Mouse (Mus musculus): Measurements from ENCODE around the gene Gatad2b. TPM values are rescaled to one million over a fixed set of nuclear protein-coding genes. Genes with fewer than 3 reads are reported as not detected.
A peak's percentile ranks its signal among the peaks of the same experiment; 100 is the strongest.
"Not testable (repeated sequence)": the region's sequence is repeated elsewhere in the genome, so short reads cannot be mapped to it uniquely, and the experiment has no call there.

The Gatad2b gene
- polyA plus RNA-seq, 1 experiment from 2014 or later = 8.5 TPM

- H3K36me3 ChIP-seq = no peaks in the 10 kb centered on the region
- no peaks in the 10 kb centered on the region for H3K27me3 ChIP-seq (replicated peaks)
- H3K9me3 ChIP-seq (replicated peaks) = no peaks in the 10 kb centered on the region
- H3K4me2 ChIP-seq = peak overlapping the region; percentile 33
- no peak for ATAC-seq (ENCODE audit: insufficient number of reproducible peaks, low FRiP score)
- WGBS = 68% methylated on average over 6 of the region's 6 CpGs
- peaks cover 25% of the 10 kb centered on the region for H3K4me1 ChIP-seq (replicated peaks)
- peak overlapping the region; percentile 41; the same call in 1 of the 2 replicates for H3K9ac ChIP-seq
- H3K4me3 ChIP-seq = no peak overlapping the region
- peak overlapping the region; percentile 62; the same call in 1 of the 2 replicates for H3K27ac ChIP-seq (ENCODE audit: poor library complexity, severe bottlenecking)
These were observed 29.3 kb downstream of the Gatad2b start for GRCm38 (mm10) chr3:90322289-90322688.

GRCm38 (mm10) chr3:90323119-90323518 is 30.1 kb downstream of the Gatad2b start:
- Histone ChIP-seq H3K9me3 (replicated peaks) (no peaks in the 10 kb centered on the region), H3K9ac (0 out of 2 replicates have a peak overlapping the region, but pooled peaks have one; percentile 5), H3K4me1 (replicated peaks) (peaks cover 25% of the 10 kb centered on the region), H3K27ac (ENCODE audit: poor library complexity, severe bottlenecking) (peak overlapping the region; percentile 81), H3K36me3 (no peaks in the 10 kb centered on the region), H3K4me2 (peak overlapping the region; percentile 41), H3K4me3 (no peak overlapping the region), H3K27me3 (replicated peaks) (no peaks in the 10 kb centered on the region)
- WGBS = 28% methylated on average over 5 of the region's 5 CpGs
- ATAC-seq (ENCODE audit: insufficient number of reproducible peaks, low FRiP score) = peak; percentile 84

GRCm38 (mm10) chr3:90332485-90332884 is 39.5 kb downstream of the Gatad2b start:
- no peak overlapping the region for H3K27ac ChIP-seq (ENCODE audit: poor library complexity, severe bottlenecking)
- H3K9ac ChIP-seq = no peak overlapping the region
- H3K36me3 ChIP-seq = peaks cover 5% of the 10 kb centered on the region; the same call in 1 of the 2 replicates
- H3K4me2 ChIP-seq = no peak overlapping the region
- no peak overlapping the region for H3K4me3 ChIP-seq
- 84% methylated on average over 5 of the region's 5 CpGs for WGBS
- H3K4me1 ChIP-seq (replicated peaks) = no peaks in the 10 kb centered on the region
- no peaks in the 10 kb centered on the region for H3K27me3 ChIP-seq (replicated peaks)
- no peak for ATAC-seq (ENCODE audit: insufficient number of reproducible peaks, low FRiP score)
- H3K9me3 ChIP-seq (replicated peaks) = no peaks in the 10 kb centered on the region

- Histone ChIP-seq H3K27me3 (replicated peaks) (no peaks in the 10 kb centered on the region), H3K4me2 (no peak overlapping the region), H3K4me1 (replicated peaks) (peaks cover 9% of the 10 kb centered on the region; the same call in 1 of the 2 replicates), H3K4me3 (no peak overlapping the region), H3K9ac (no peak overlapping the region), H3K9me3 (replicated peaks) (no peaks in the 10 kb centered on the region), H3K36me3 (no peaks in the 10 kb centered on the region), H3K27ac (ENCODE audit: poor library complexity, severe bottlenecking) (no peak overlapping the region)
- no peak for ATAC-seq (ENCODE audit: insufficient number of reproducible peaks, low FRiP score)
These were observed 42.5 kb downstream of the Gatad2b start for GRCm38 (mm10) chr3:90335517-90335916.

GRCm38 (mm10) chr3:90338190-90338589 is 45.2 kb downstream of the Gatad2b start:
- no peak overlapping the region for H3K4me3 ChIP-seq
- H3K27ac ChIP-seq (ENCODE audit: poor library complexity, severe bottlenecking) = no peak overlapping the region
- H3K4me2 ChIP-seq = no peak overlapping the region
- no peak overlapping the region for H3K9ac ChIP-seq
- peaks cover 9% of the 10 kb centered on the region; the same call in 1 of the 2 replicates for H3K4me1 ChIP-seq (replicated peaks)
- no peaks in the 10 kb centered on the region for H3K27me3 ChIP-seq (replicated peaks)
- no peaks in the 10 kb centered on the region for H3K9me3 ChIP-seq (replicated peaks)
- ATAC-seq (ENCODE audit: insufficient number of reproducible peaks, low FRiP score) = no peak
- H3K36me3 ChIP-seq = peaks cover 14% of the 10 kb centered on the region
- 71% methylated on average over 3 of the region's 3 CpGs for WGBS

DNA sequence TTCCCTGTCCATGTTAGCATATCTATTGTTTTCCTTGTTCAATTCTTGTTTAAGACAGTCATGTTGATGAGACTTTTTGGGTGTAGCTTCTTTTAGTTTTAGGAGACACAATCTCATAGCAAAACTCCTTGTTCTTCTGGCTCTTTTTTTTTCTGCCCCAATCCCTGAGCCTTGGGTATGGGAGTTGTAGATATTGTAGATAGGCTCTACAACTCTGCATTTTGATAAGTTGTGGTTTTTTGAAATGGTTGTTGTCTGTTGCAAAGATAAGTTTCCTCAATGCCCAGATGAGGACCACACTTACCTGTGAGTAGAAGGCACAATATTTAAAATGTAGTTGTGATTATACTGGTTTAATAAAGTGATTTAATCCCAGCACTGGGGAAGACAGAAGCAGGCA is 47.2 kb downstream of the Gatad2b start:
- H3K4me3 ChIP-seq = no peak overlapping the region
- peaks cover 20% of the 10 kb centered on the region for H3K36me3 ChIP-seq
- no peak overlapping the region for H3K4me2 ChIP-seq
- H3K9me3 ChIP-seq (replicated peaks) = no peaks in the 10 kb centered on the region
- peaks cover 9% of the 10 kb centered on the region; the same call in 1 of the 2 replicates for H3K4me1 ChIP-seq (replicated peaks)
- no peak for ATAC-seq (ENCODE audit: insufficient number of reproducible peaks, low FRiP score)
- no peaks in the 10 kb centered on the region for H3K27me3 ChIP-seq (replicated peaks)
- no peak overlapping the region for H3K9ac ChIP-seq
- H3K27ac ChIP-seq (ENCODE audit: poor library complexity, severe bottlenecking) = no peak overlapping the region

GRCm38 (mm10) chr3:90342853-90343252 is 49.9 kb downstream of the Gatad2b start:
- ATAC-seq (ENCODE audit: insufficient number of reproducible peaks, low FRiP score); H3K27ac ChIP-seq (ENCODE audit: poor library complexity, severe bottlenecking); H3K9ac ChIP-seq; H3K4me3 ChIP-seq; H3K4me1 ChIP-seq (replicated peaks); H3K9me3 ChIP-seq (replicated peaks); H3K27me3 ChIP-seq (replicated peaks); H3K4me2 ChIP-seq: not testable (repeated sequence)
- H3K36me3 ChIP-seq = peaks cover 39% of the 10 kb centered on the region
- 67% methylated on average over 2 of the region's 2 CpGs for WGBS

DNA sequence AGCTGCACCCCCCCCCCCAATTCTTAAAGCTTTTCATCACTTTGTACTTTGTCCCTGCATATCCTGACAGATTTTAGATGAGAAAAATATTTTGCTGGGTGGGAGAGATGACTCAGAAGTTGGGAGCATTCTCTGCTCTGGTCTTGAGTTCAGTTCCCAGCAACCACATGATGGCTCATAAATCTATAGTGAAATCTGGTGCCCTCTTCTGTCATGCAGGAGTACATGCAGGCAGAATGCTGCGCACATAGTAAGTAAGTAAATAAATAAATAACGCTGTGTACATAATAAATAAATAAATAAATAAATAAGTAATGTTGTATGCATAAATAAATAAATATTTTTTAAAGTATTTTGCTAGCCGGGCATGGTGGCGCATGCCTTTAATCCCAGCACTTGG is 54.9 kb downstream of the Gatad2b start:
- no peaks in the 10 kb centered on the region for H3K27me3 ChIP-seq (replicated peaks)
- no peak overlapping the region for H3K4me2 ChIP-seq
- no peak overlapping the region for H3K4me3 ChIP-seq
- ATAC-seq (ENCODE audit: insufficient number of reproducible peaks, low FRiP score) = no peak
- no peaks in the 10 kb centered on the region for H3K4me1 ChIP-seq (replicated peaks)
- no peaks in the 10 kb centered on the region for H3K9me3 ChIP-seq (replicated peaks)
- 93% methylated on average over 4 of the region's 4 CpGs for whole genome bisulfite sequencing
- peaks cover 62% of the 10 kb centered on the region for H3K36me3 ChIP-seq
- no peak overlapping the region for H3K9ac ChIP-seq
- no peak overlapping the region for H3K27ac ChIP-seq (ENCODE audit: poor library complexity, severe bottlenecking)

DNA sequence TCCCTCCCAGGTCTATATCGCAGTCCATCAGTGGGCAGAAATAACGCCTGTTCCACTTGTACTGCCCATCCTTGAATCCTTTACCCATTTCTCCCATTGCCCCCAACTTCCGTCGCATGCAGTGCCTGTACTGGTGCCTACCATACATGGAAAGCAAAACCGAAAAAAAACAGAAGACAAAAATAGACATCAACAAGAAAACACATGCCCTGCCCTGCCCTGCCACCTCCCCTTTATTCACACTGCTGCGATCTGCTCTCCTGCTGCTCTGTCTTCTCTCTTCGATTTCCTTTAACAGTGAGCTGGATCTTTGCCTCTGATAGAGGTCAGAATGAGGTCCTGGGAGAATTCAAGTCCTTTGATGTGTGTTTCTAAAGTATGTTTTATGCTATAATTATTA is 65.0 kb downstream of the Gatad2b start:
- Histone ChIP-seq H3K4me3 (no peak overlapping the region), H3K36me3 (peaks cover 79% of the 10 kb centered on the region), H3K9me3 (replicated peaks) (no peaks in the 10 kb centered on the region), H3K27ac (ENCODE audit: poor library complexity, severe bottlenecking) (no peak overlapping the region), H3K4me2 (no peak overlapping the region), H3K9ac (no peak overlapping the region), H3K27me3 (replicated peaks) (no peaks in the 10 kb centered on the region), H3K4me1 (replicated peaks) (0 out of 2 replicates have a peak, but pooled peaks cover 4% of the 10 kb centered on the region)
- 78% methylated on average over 7 of the region's 7 CpGs for WGBS
- ATAC-seq (ENCODE audit: insufficient number of reproducible peaks, low FRiP score) = no peak

GRCm38 (mm10) chr3:90359230-90359629 is 66.3 kb downstream of the Gatad2b start:
- peaks cover 73% of the 10 kb centered on the region for H3K36me3 ChIP-seq
- no peaks in the 10 kb centered on the region for H3K9me3 ChIP-seq (replicated peaks)
- no peak overlapping the region for H3K9ac ChIP-seq
- WGBS = 82% methylated on average over 1 of the region's 1 CpGs
- no peaks in the 10 kb centered on the region for H3K27me3 ChIP-seq (replicated peaks)
- no peak overlapping the region for H3K4me2 ChIP-seq
- H3K4me1 ChIP-seq (replicated peaks) = 0 out of 2 replicates have a peak, but pooled peaks cover 4% of the 10 kb centered on the region
- no peak for ATAC-seq (ENCODE audit: insufficient number of reproducible peaks, low FRiP score)
- no peak overlapping the region for H3K4me3 ChIP-seq
- H3K27ac ChIP-seq (ENCODE audit: poor library complexity, severe bottlenecking) = no peak overlapping the region

DNA sequence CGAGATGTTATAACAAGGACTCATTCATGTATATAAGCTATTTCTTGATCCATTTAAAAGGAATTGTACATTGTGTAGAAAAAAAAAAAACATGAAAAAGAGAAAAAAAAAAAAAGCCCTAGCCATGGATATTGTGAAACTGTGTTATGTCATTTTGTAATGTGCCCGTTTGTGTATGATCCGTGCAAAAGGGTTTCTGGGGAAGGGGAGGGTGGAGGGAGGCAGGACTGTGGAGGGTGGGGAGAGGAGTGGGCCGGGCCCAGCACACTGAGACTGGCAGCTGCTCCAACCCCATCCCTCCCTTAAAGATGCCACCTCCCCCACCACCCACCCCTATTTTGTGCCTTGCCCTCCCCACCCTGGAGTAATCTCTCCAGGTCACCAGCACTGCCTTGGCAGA is 68.5 kb downstream of the Gatad2b start:
- Histone ChIP-seq H3K4me2 (no peak overlapping the region), H3K27me3 (replicated peaks) (no peaks in the 10 kb centered on the region), H3K4me3 (no peak overlapping the region), H3K27ac (ENCODE audit: poor library complexity, severe bottlenecking) (no peak overlapping the region), H3K9ac (no peak overlapping the region), H3K36me3 (peaks cover 55% of the 10 kb centered on the region), H3K9me3 (replicated peaks) (no peaks in the 10 kb centered on the region), H3K4me1 (replicated peaks) (0 out of 2 replicates have a peak, but pooled peaks cover 4% of the 10 kb centered on the region)
- ATAC-seq (ENCODE audit: insufficient number of reproducible peaks, low FRiP score) = no peak
- WGBS = 94% methylated on average over 4 of the region's 4 CpGs

GRCm38 (mm10) chr3:90362346-90362745 is 69.4 kb downstream of the Gatad2b start:
- no peak overlapping the region for H3K27ac ChIP-seq (ENCODE audit: poor library complexity, severe bottlenecking)
- no peak overlapping the region for H3K4me2 ChIP-seq
- no peak overlapping the region for H3K9ac ChIP-seq
- 0 out of 2 replicates have a peak, but pooled peaks cover 4% of the 10 kb centered on the region for H3K4me1 ChIP-seq (replicated peaks)
- H3K27me3 ChIP-seq (replicated peaks) = no peaks in the 10 kb centered on the region
- 79% methylated on average over 2 of the region's 2 CpGs for WGBS
- ATAC-seq (ENCODE audit: insufficient number of reproducible peaks, low FRiP score) = no peak
- H3K4me3 ChIP-seq = no peak overlapping the region
- H3K9me3 ChIP-seq (replicated peaks) = no peaks in the 10 kb centered on the region
- H3K36me3 ChIP-seq = peaks cover 46% of the 10 kb centered on the region
